Mouse (Mus musculus) urinary bladder, postnatal 36 days (tissue): ENCODE results near the gene 1700067K01Rik.
"Not testable (repeated sequence)": the region's sequence is repeated elsewhere in the genome, so short reads cannot be mapped to it uniquely, and the experiment has no call there.

Experiments used
- DNase-seq, 2 experiments: peaks; one replicate each; pipeline ENCODE4 v3.0.0; 2022; ENCODE audit warnings: low spot score in 2 of 2, mixed read lengths in 1 of 2

1700067K01Rik gene

GRCm38 (mm10) chr8:83982449-83982848 is 18.9 kb upstream of the 1700067K01Rik start:
- no peak for DNase-seq

- DNase-seq: not testable (repeated sequence)
These were observed 18.1 kb upstream of the 1700067K01Rik start for GRCm38 (mm10) chr8:83983222-83983621.

GRCm38 (mm10) chr8:83989243-83989642 is 12.1 kb upstream of the 1700067K01Rik start:
- no peak for DNase-seq

GRCm38 (mm10) chr8:83990170-83990569 is 11.1 kb upstream of the 1700067K01Rik start:
- DNase-seq: no peak

GRCm38 (mm10) chr8:83992488-83992887 is 8.8 kb upstream of the 1700067K01Rik start:
- no peak for DNase-seq

GRCm38 (mm10) chr8:83994030-83994429 is 7.3 kb upstream of the 1700067K01Rik start:
- no peak for DNase-seq

GRCm38 (mm10) chr8:83995973-83996372 is 5.3 kb upstream of the 1700067K01Rik start:
- no peak for DNase-seq

GRCm38 (mm10) chr8:83996567-83997505 is 4.5 kb upstream of the 1700067K01Rik start:
- DNase-seq: peak; percentile 84 to 87

- DNase-seq: no peak
These were observed 3.7 kb upstream of the 1700067K01Rik start, which contains the start of gene Samd1 for GRCm38 (mm10) chr8:83997511-83998141. Samd1 (plus strand) TSS chr8:83997672.

- no peak for DNase-seq
These were observed 2.9 kb upstream of the 1700067K01Rik start for GRCm38 (mm10) chr8:83998231-83999056.

- DNase-seq: no peak
These were observed 2.1 kb upstream of the 1700067K01Rik start for GRCm38 (mm10) chr8:83999057-83999705.

- no peak for DNase-seq
These were observed 1.5 kb upstream of the 1700067K01Rik start for GRCm38 (mm10) chr8:83999825-84000224.

- DNase-seq: no peak
These were observed 1.8 kb downstream of the 1700067K01Rik start for GRCm38 (mm10) chr8:84002957-84003611.

GRCm38 (mm10) chr8:84003612-84004246 is 2.4 kb downstream of the 1700067K01Rik start:
- no peak for DNase-seq

- peak; percentile 87 to 94 for DNase-seq
These were observed 3.4 kb downstream of the 1700067K01Rik start for GRCm38 (mm10) chr8:84004533-84005201.

- not testable (repeated sequence) for DNase-seq
These were observed 4.2 kb downstream of the 1700067K01Rik start for GRCm38 (mm10) chr8:84005502-84005901.

GRCm38 (mm10) chr8:84008362-84008761 is 7.1 kb downstream of the 1700067K01Rik start:
- no peak for DNase-seq

- DNase-seq: peak; percentile 83 to 88
These were observed 8.6 kb downstream of the 1700067K01Rik start for GRCm38 (mm10) chr8:84009876-84010275.
